Mouse (Mus musculus) macrophage (primary cell): Measurements from ENCODE around the gene Acot3. TPM values are rescaled to one million over a fixed set of nuclear protein-coding genes. Genes with fewer than 3 reads are reported as not detected.
"Not testable (repeated sequence)": the region's sequence is repeated elsewhere in the genome, so short reads cannot be mapped to it uniquely, and the experiment has no call there.

Experiments
- H3K27ac ChIP-seq: fragments of 350-480 bp; formaldehyde crosslinking; 2 replicates; pipeline ENCODE4 v1.9.0; 2021
- H3K36me3 ChIP-seq: fragments of 350-480 bp; formaldehyde crosslinking; 2 replicates; pipeline ENCODE4 v1.9.0; 2021; ENCODE audit errors: inconsistent target
- H3K4me3 ChIP-seq: fragments of 350-480 bp; formaldehyde crosslinking; 2 replicates; pipeline ENCODE4 v1.9.0; 2021; ENCODE audit errors: inconsistent target
- H3K79me2 ChIP-seq: fragments of 350-480 bp; formaldehyde crosslinking; 2 replicates; pipeline ENCODE4 v1.9.0; 2021; ENCODE audit errors: inconsistent target
- WGBS: methylation state at CpG from one replicate; pipeline ENCODE4 v1.1.7; 2026; ENCODE audit warnings: inconsistent platforms; ENCODE audit not compliant: missing documents; 5-methylcytosine and 5-hydroxymethylcytosine counted together
- polyA plus RNA-seq: library from polyadenylated mRNA; stranded (reverse); fragments of 250-400 nt; gene quantifications from 3 replicates; pipeline ENCODE4 v1.2.4, GENCODE M21; 2018; ENCODE audit warnings: inconsistent platforms

Acot3 gene
- polyA plus RNA-seq, 1 experiment from 2014 or later, result not detected

GRCm38 (mm10) chr12:84029043-84029442, 22.9 kb upstream of the Acot3 start:
- 91% methylated on average over 1 of the region's 1 CpGs for WGBS
- not testable (repeated sequence) for H3K79me2 ChIP-seq, H3K36me3 ChIP-seq, H3K4me3 ChIP-seq, H3K27ac ChIP-seq

GRCm38 (mm10) chr12:84030659-84031332, 21.1 kb upstream of the Acot3 start:
- 37% methylated on average over 4 of the region's 4 CpGs for WGBS
- Histone ChIP-seq H3K79me2 (no peaks in the 10 kb centered on the region), H3K36me3 (no peaks in the 10 kb centered on the region), H3K27ac (no peak overlapping the region), H3K4me3 (no peak overlapping the region)

- Histone ChIP-seq H3K4me3 (no peak overlapping the region), H3K27ac (no peak overlapping the region), H3K79me2 (no peaks in the 10 kb centered on the region), H3K36me3 (no peaks in the 10 kb centered on the region)
- WGBS, result 97% methylated on average over 4 of the region's 4 CpGs
Observed at GRCm38 (mm10) chr12:84032854-84033253, 19.1 kb upstream of the Acot3 start.

GRCm38 (mm10) chr12:84033302-84033701, 18.6 kb upstream of the Acot3 start:
- not testable (repeated sequence) for H3K4me3 ChIP-seq, H3K79me2 ChIP-seq, H3K27ac ChIP-seq, H3K36me3 ChIP-seq
- WGBS, result 81% methylated on average over 2 of the region's 2 CpGs

- Histone ChIP-seq H3K79me2 (no peaks in the 10 kb centered on the region), H3K27ac (no peak overlapping the region)
- WGBS, result 19% methylated on average over 4 of the region's 4 CpGs
Observed at GRCm38 (mm10) chr12:84034108-84034507, 17.8 kb upstream of the Acot3 start.

GRCm38 (mm10) chr12:84038241-84038640, 13.7 kb upstream of the Acot3 start, which contains the start of gene Acot4:
Gene Acot4, plus strand, starts transcription at chr12:84038379.
- peak within 1 kb of the TSS; percentile 0; the same call in 1 of the 2 replicates for H3K4me3 ChIP-seq
- H3K27ac ChIP-seq, H3K79me2 ChIP-seq, H3K36me3 ChIP-seq: not testable (repeated sequence)
- WGBS, result 9% methylated on average over 21 of the region's 32 CpGs

More at GRCm38 (mm10) chr12:84034108-84034507, 17.8 kb upstream of the Acot3 start:
- no peak overlapping the region for H3K4me3 ChIP-seq
- H3K36me3 ChIP-seq, result no peaks in the 10 kb centered on the region

GRCm38 (mm10) chr12:84038691-84039111, 13.2 kb upstream of the Acot3 start, which contains the start of gene Gm49366:
Gene Gm49366, plus strand, starts transcription at chr12:84038935.
- WGBS, result 21% methylated on average over 25 of the region's 39 CpGs
- H3K27ac ChIP-seq, H3K79me2 ChIP-seq, H3K36me3 ChIP-seq: not testable (repeated sequence)
- H3K4me3 ChIP-seq, result peak within 1 kb of the TSS; percentile 0; the same call in 1 of the 2 replicates

GRCm38 (mm10) chr12:84042248-84042647, 9.7 kb upstream of the Acot3 start:
- Histone ChIP-seq H3K27ac (no peak overlapping the region), H3K4me3 (no peak overlapping the region), H3K36me3 (no peaks in the 10 kb centered on the region), H3K79me2 (no peaks in the 10 kb centered on the region)
- WGBS, result 94% methylated on average over 5 of the region's 5 CpGs

- Histone ChIP-seq H3K27ac (no peak overlapping the region), H3K36me3 (no peaks in the 10 kb centered on the region), H3K79me2 (no peaks in the 10 kb centered on the region), H3K4me3 (no peak overlapping the region)
- WGBS, result 89% methylated on average over 2 of the region's 2 CpGs
Observed at GRCm38 (mm10) chr12:84044045-84044444, 7.9 kb upstream of the Acot3 start.

- Histone ChIP-seq H3K27ac (no peak overlapping the region), H3K79me2 (no peaks in the 10 kb centered on the region), H3K4me3 (no peak overlapping the region), H3K36me3 (no peaks in the 10 kb centered on the region)
- WGBS, result 92% methylated on average over 1 of the region's 1 CpGs
Observed at GRCm38 (mm10) chr12:84046906-84047305, 5.0 kb upstream of the Acot3 start.

- H3K79me2 ChIP-seq, H3K4me3 ChIP-seq, H3K36me3 ChIP-seq, H3K27ac ChIP-seq: not testable (repeated sequence)
- WGBS, result 81% methylated on average over 5 of the region's 5 CpGs
Observed at GRCm38 (mm10) chr12:84050744-84051143, 1.2 kb upstream of the Acot3 start.

GRCm38 (mm10) chr12:84052609-84053008, 665 bp downstream of the Acot3 start:
- Histone ChIP-seq H3K79me2 (no peaks in the 10 kb centered on the region), H3K4me3 (no peak overlapping the region), H3K27ac (no peak overlapping the region), H3K36me3 (no peaks in the 10 kb centered on the region)
- 95% methylated on average over 6 of the region's 7 CpGs for WGBS

GRCm38 (mm10) chr12:84053173-84053572, 1.2 kb downstream of the Acot3 start:
- Histone ChIP-seq H3K4me3 (no peak overlapping the region), H3K79me2 (no peaks in the 10 kb centered on the region), H3K27ac (no peak overlapping the region), H3K36me3 (no peaks in the 10 kb centered on the region)
- WGBS, result 36% methylated on average over 11 of the region's 16 CpGs

- no peaks in the 10 kb centered on the region for H3K36me3 ChIP-seq
- no peak overlapping the region for H3K4me3 ChIP-seq
- no peaks in the 10 kb centered on the region for H3K79me2 ChIP-seq
- no peak overlapping the region for H3K27ac ChIP-seq
- WGBS, result 8% methylated on average over 27 of the region's 46 CpGs
Observed at GRCm38 (mm10) chr12:84053679-84054391, 1.9 kb downstream of the Acot3 start.

- no peak overlapping the region for H3K4me3 ChIP-seq
- H3K27ac ChIP-seq, result no peak overlapping the region
- 0% methylated on average over 2 of the region's 2 CpGs for WGBS
- no peaks in the 10 kb centered on the region for H3K79me2 ChIP-seq
- H3K36me3 ChIP-seq, result no peaks in the 10 kb centered on the region
Observed at GRCm38 (mm10) chr12:84060946-84061345, 9.0 kb downstream of the Acot3 start.
